Mouse (Mus musculus): Measurements from ENCODE around the gene Ptprh. TPM values are rescaled to one million over a fixed set of nuclear protein-coding genes. Genes with fewer than 3 reads are reported as not detected.

Ptprh gene
- polyA plus RNA-seq, 2 experiments: not detected

GRCm38 (mm10) chr7:4501558-4502397 is 102.1 kb downstream of the Ptprh start, which contains the start of gene Ppp1r12c:
Gene Ppp1r12c, minus strand, starts transcription at chr7:4501680.
- peaks cover 23 to 36% of the 10 kb centered on the region in 2 experiments for H3K4me1 ChIP-seq (replicated peaks; ENCODE audit: control insufficient read depth in 2 of 2, insufficient read depth in 2 of 2, low read length in 1 of 2)
- H3K9me3 ChIP-seq (ENCODE audit: control insufficient read depth, low read length): no peaks in the 10 kb centered on the region
- ATAC-seq (ENCODE audit: insufficient read depth) (peak; percentile 93), DNase-seq (ENCODE audit: low read depth in 3 of 3, low spot score in 3 of 3) (peak; percentile 82 to 85 (median 83))
- peak within 1 kb of the TSS; percentile 93 for H3K9ac ChIP-seq (replicated peaks)
- H3K27ac ChIP-seq: peak within 1 kb of the TSS; percentile 86
- under 1% methylated on average over 61 of the region's 62 CpGs for WGBS (ENCODE audit: insufficient replicate concordance)
- H3K4me2 ChIP-seq (ENCODE audit: low read depth): peak within 1 kb of the TSS; percentile 88
- peaks cover 4% of the 10 kb centered on the region for H3K36me3 ChIP-seq (replicated peaks; ENCODE audit: control insufficient read depth, insufficient read depth, low read depth)
- H3K4me3 ChIP-seq (ENCODE audit: insufficient read depth in 1 of 2, low read depth in 2 of 2, low read length in 2 of 2): peak within 1 kb of the TSS; percentile 86 to 90
- H3K27me3 ChIP-seq (ENCODE audit: control insufficient read depth, insufficient read depth, low read length): no peaks in the 10 kb centered on the region
- TF ChIP-seq EP300 (IDR thresholded peaks at IDR 0.05; ENCODE audit: low read depth) (no peak), CTCF (IDR thresholded peaks at IDR 0.05; ENCODE audit: low read depth) (no peak)

GRCm38 (mm10) chr7:4500892-4501471 is 102.9 kb downstream of the Ptprh start:
- Histone ChIP-seq H3K4me3 (ENCODE audit: insufficient read depth in 1 of 2, low read depth in 2 of 2, low read length in 2 of 2) (peak overlapping the region; percentile 80 to 86), H3K27ac (peak overlapping the region; percentile 86), H3K27me3 (ENCODE audit: control insufficient read depth, insufficient read depth, low read length) (no peaks in the 10 kb centered on the region), H3K36me3 (replicated peaks; ENCODE audit: control insufficient read depth, insufficient read depth, low read depth) (peaks cover 8% of the 10 kb centered on the region), H3K4me1 (replicated peaks; ENCODE audit: control insufficient read depth in 2 of 2, insufficient read depth in 2 of 2, low read length in 1 of 2) (peaks cover 23 to 36% of the 10 kb centered on the region in 2 experiments), H3K4me2 (ENCODE audit: low read depth) (peak overlapping the region; percentile 88), H3K9me3 (ENCODE audit: control insufficient read depth, low read length) (no peaks in the 10 kb centered on the region), H3K9ac (replicated peaks) (peak overlapping the region; percentile 93)
- TF ChIP-seq CTCF (IDR thresholded peaks at IDR 0.05; ENCODE audit: low read depth) (no peak), EP300 (IDR thresholded peaks at IDR 0.05; ENCODE audit: low read depth) (no peak)
- DNase-seq (ENCODE audit: low read depth in 3 of 3, low spot score in 3 of 3): no peak
- WGBS (ENCODE audit: insufficient replicate concordance): under 1% methylated on average over 45 of the region's 52 CpGs
- ATAC-seq (ENCODE audit: insufficient read depth): peak; percentile 63

- H3K9me3 ChIP-seq (ENCODE audit: control insufficient read depth, low read length): no peaks in the 10 kb centered on the region
- 76% methylated on average over 4 of the region's 4 CpGs for WGBS (ENCODE audit: insufficient replicate concordance)
- H3K9ac ChIP-seq (replicated peaks): no peak overlapping the region
- no peak for ATAC-seq (ENCODE audit: insufficient read depth)
- DNase-seq (ENCODE audit: low read depth in 3 of 3, low spot score in 3 of 3): no peak
- peak overlapping the region; percentile 88 for H3K4me2 ChIP-seq (ENCODE audit: low read depth)
- peaks cover 19 to 31% of the 10 kb centered on the region in 2 experiments for H3K4me1 ChIP-seq (replicated peaks; ENCODE audit: control insufficient read depth in 2 of 2, insufficient read depth in 2 of 2, low read length in 1 of 2)
- peak overlapping the region in 1 of 2 experiments; percentile 12; a peak in 1 of 4 replicates for H3K4me3 ChIP-seq (ENCODE audit: insufficient read depth in 1 of 2, low read depth in 2 of 2, low read length in 2 of 2)
- H3K36me3 ChIP-seq (replicated peaks; ENCODE audit: control insufficient read depth, insufficient read depth, low read depth): peaks cover 8% of the 10 kb centered on the region
- H3K27ac ChIP-seq: no peak overlapping the region
- TF ChIP-seq CTCF (IDR thresholded peaks at IDR 0.05; ENCODE audit: low read depth): no peak
- no peak for TF ChIP-seq EP300 (IDR thresholded peaks at IDR 0.05; ENCODE audit: low read depth)
- H3K27me3 ChIP-seq (ENCODE audit: control insufficient read depth, insufficient read depth, low read length): no peaks in the 10 kb centered on the region
These were observed 104.8 kb downstream of the Ptprh start for GRCm38 (mm10) chr7:4499034-4499433.

Small RNA genes lying within 50 kb of the gene (microRNA-seq; reads per million reads assigned to microRNA genes)
- gene Gm23577: not detected

Other genes with a start within 250 kb of the Ptprh start
- gene Gp6, start 206.3 kb downstream of the Ptprh start, polyA plus RNA-seq (2012; rRNA removed): 1.1 TPM in 2 replicates
- 3.6 and 4.6 TPM in 2 replicates for gene Gp6, start 206.3 kb downstream of the Ptprh start, polyA plus RNA-seq (2014; fragmentation: Nextera tagmentation; extraction: Ambion mirVana)
- gene Rdh13, start 158.4 kb downstream of the Ptprh start, polyA plus RNA-seq (2012; rRNA removed): 3.1 and 4.0 TPM in 2 replicates
- gene Rdh13, start 158.4 kb downstream of the Ptprh start, polyA plus RNA-seq (2014; fragmentation: Nextera tagmentation; extraction: Ambion mirVana): 5.2 and 5.6 TPM in 2 replicates
- 1.0 and 1.6 TPM in 2 replicates for gene Eps8l1, start 143.4 kb downstream of the Ptprh start, polyA plus RNA-seq (2012; rRNA removed)
- 0.10 and 1.2 TPM in 2 replicates for gene Eps8l1, start 143.4 kb downstream of the Ptprh start, polyA plus RNA-seq (2014; fragmentation: Nextera tagmentation; extraction: Ambion mirVana)
- 16.2 and 22.2 TPM in 2 replicates for gene Ppp1r12c, start 102.4 kb downstream of the Ptprh start, polyA plus RNA-seq (2012; rRNA removed)
- gene Ppp1r12c, start 102.4 kb downstream of the Ptprh start, polyA plus RNA-seq (2014; fragmentation: Nextera tagmentation; extraction: Ambion mirVana): 15.6 and 22.2 TPM in 2 replicates
- 2.0 and 4.0 TPM in 2 replicates for gene Tnnt1, start 87.7 kb downstream of the Ptprh start, polyA plus RNA-seq (2012; rRNA removed)
- 2.6 and 3.3 TPM in 2 replicates for gene Tnnt1, start 87.7 kb downstream of the Ptprh start, polyA plus RNA-seq (2014; fragmentation: Nextera tagmentation; extraction: Ambion mirVana)
- gene Tnni3, start 79.8 kb downstream of the Ptprh start, polyA plus RNA-seq (2012; rRNA removed): 0.30 and 0.35 TPM in 2 replicates
- 0.45 TPM in 1 of 2 replicates, not detected in the other for gene Tnni3, start 79.8 kb downstream of the Ptprh start, polyA plus RNA-seq (2014; fragmentation: Nextera tagmentation; extraction: Ambion mirVana)
- gene Dnaaf3, start 71.6 kb downstream of the Ptprh start, polyA plus RNA-seq (2012; rRNA removed): 0.39 and 0.42 TPM in 2 replicates
- 0.09 TPM in 1 of 2 replicates, not detected in the other for gene Dnaaf3, start 71.6 kb downstream of the Ptprh start, polyA plus RNA-seq (2014; fragmentation: Nextera tagmentation; extraction: Ambion mirVana)
- 0.15 and 0.22 TPM in 2 replicates for gene Syt5, start 56.5 kb downstream of the Ptprh start, polyA plus RNA-seq (2012; rRNA removed)
- 0.25 and 0.81 TPM in 2 replicates for gene Syt5, start 56.5 kb downstream of the Ptprh start, polyA plus RNA-seq (2014; fragmentation: Nextera tagmentation; extraction: Ambion mirVana)
- gene Tmem86b, start 27.4 kb upstream of the Ptprh start, polyA plus RNA-seq (2012; rRNA removed): 36.4 and 51.0 TPM in 2 replicates
- 30.5 and 32.9 TPM in 2 replicates for gene Tmem86b, start 27.4 kb upstream of the Ptprh start, polyA plus RNA-seq (2014; fragmentation: Nextera tagmentation; extraction: Ambion mirVana)
- 30.8 and 33.6 TPM in 2 replicates for gene Ppp6r1, start 55.0 kb upstream of the Ptprh start, polyA plus RNA-seq (2012; rRNA removed)
- gene Ppp6r1, start 55.0 kb upstream of the Ptprh start, polyA plus RNA-seq (2014; fragmentation: Nextera tagmentation; extraction: Ambion mirVana): 4.3 and 5.1 TPM in 2 replicates
- gene Hspbp1, start 81.0 kb upstream of the Ptprh start, polyA plus RNA-seq (2012; rRNA removed): 28.2 and 38.5 TPM in 2 replicates
- gene Hspbp1, start 81.0 kb upstream of the Ptprh start, polyA plus RNA-seq (2014; fragmentation: Nextera tagmentation; extraction: Ambion mirVana): 56.7 and 60.6 TPM in 2 replicates
- 0.39 and 0.54 TPM in 2 replicates for gene Brsk1, start 86.6 kb upstream of the Ptprh start, polyA plus RNA-seq (2012; rRNA removed)
- gene Brsk1, start 86.6 kb upstream of the Ptprh start, polyA plus RNA-seq (2014; fragmentation: Nextera tagmentation; extraction: Ambion mirVana): not detected in 2 replicates
- gene Tmem150b, start 121.2 kb upstream of the Ptprh start, polyA plus RNA-seq (2012; rRNA removed): 0.31 TPM in 2 replicates
- 0.18 TPM in 1 of 2 replicates, not detected in the other for gene Tmem150b, start 121.2 kb upstream of the Ptprh start, polyA plus RNA-seq (2014; fragmentation: Nextera tagmentation; extraction: Ambion mirVana)
- gene Kmt5c, start 136.1 kb upstream of the Ptprh start, polyA plus RNA-seq (2012; rRNA removed): 75.7 and 78.7 TPM in 2 replicates
- 37.8 and 44.7 TPM in 2 replicates for gene Kmt5c, start 136.1 kb upstream of the Ptprh start, polyA plus RNA-seq (2014; fragmentation: Nextera tagmentation; extraction: Ambion mirVana)
- 111 and 119 TPM in 2 replicates for gene Cox6b2, start 149.1 kb upstream of the Ptprh start, polyA plus RNA-seq (2012; rRNA removed)
- 81.9 and 88.1 TPM in 2 replicates for gene Cox6b2, start 149.1 kb upstream of the Ptprh start, polyA plus RNA-seq (2014; fragmentation: Nextera tagmentation; extraction: Ambion mirVana)
- gene Fam71e2, start 167.3 kb upstream of the Ptprh start, polyA plus RNA-seq (2012; rRNA removed): not detected in 2 replicates
- not detected in 2 replicates for gene Fam71e2, start 167.3 kb upstream of the Ptprh start, polyA plus RNA-seq (2014; fragmentation: Nextera tagmentation; extraction: Ambion mirVana)
- 0.03 and 0.09 TPM in 2 replicates for gene Il11, start 178.8 kb upstream of the Ptprh start, polyA plus RNA-seq (2012; rRNA removed)
- gene Il11, start 178.8 kb upstream of the Ptprh start, polyA plus RNA-seq (2014; fragmentation: Nextera tagmentation; extraction: Ambion mirVana): not detected in 2 replicates
- not detected in 2 replicates for gene Tmem190, start 178.9 kb upstream of the Ptprh start, polyA plus RNA-seq (2012; rRNA removed)
- not detected in 2 replicates for gene Tmem190, start 178.9 kb upstream of the Ptprh start, polyA plus RNA-seq (2014; fragmentation: Nextera tagmentation; extraction: Ambion mirVana)
- gene Tmem238, start 185.6 kb upstream of the Ptprh start, polyA plus RNA-seq (2012; rRNA removed): 7.5 and 8.2 TPM in 2 replicates
- gene Tmem238, start 185.6 kb upstream of the Ptprh start, polyA plus RNA-seq (2014; fragmentation: Nextera tagmentation; extraction: Ambion mirVana): 5.4 and 5.8 TPM in 2 replicates
- 237 and 307 TPM in 2 replicates for gene Rpl28, start 188.8 kb upstream of the Ptprh start, polyA plus RNA-seq (2012; rRNA removed)
- gene Rpl28, start 188.8 kb upstream of the Ptprh start, polyA plus RNA-seq (2014; fragmentation: Nextera tagmentation; extraction: Ambion mirVana): 185 and 186 TPM in 2 replicates
- gene Ube2s, start 208.5 kb upstream of the Ptprh start, polyA plus RNA-seq (2012; rRNA removed): 186 and 265 TPM in 2 replicates
- 295 and 316 TPM in 2 replicates for gene Ube2s, start 208.5 kb upstream of the Ptprh start, polyA plus RNA-seq (2014; fragmentation: Nextera tagmentation; extraction: Ambion mirVana)
- gene Shisa7, start 240.7 kb upstream of the Ptprh start, polyA plus RNA-seq (2012; rRNA removed): 0.01 and 0.14 TPM in 2 replicates
- not detected in 2 replicates for gene Shisa7, start 240.7 kb upstream of the Ptprh start, polyA plus RNA-seq (2014; fragmentation: Nextera tagmentation; extraction: Ambion mirVana)